Mouse (Mus musculus): ENCODE measurements around the gene Ifi35.

GRCm38 (mm10) chr11:101468731-101469130 lies 20.5 kb downstream of the Ifi35 start:
- no peak for TF ChIP-seq POLR2A (IDR thresholded peaks at IDR 0.05; ENCODE audit: low read depth, low read length)
- TF ChIP-seq CTCF (IDR thresholded peaks at IDR 0.05; ENCODE audit: extremely low read depth, insufficient read depth, insufficient read length, insufficient replicate concordance): no peak

Data from spleen, adult 2 months (tissue).